Mouse (Mus musculus) CD4-positive, CD25-positive, alpha-beta regulatory T cell, adult 2 months (primary cell): ENCODE measurements at regions not wholly inside any gene's neighbourhood (a gene's known extent, or its start where the extent isn't known, plus 50 kb on each side); places are given as distances from the start of the nearest gene placed in this dataset.

Experiments used
- DNase-seq: peaks from one replicate; pipeline ENCODE4 v3.0.0-alpha.2; 2012; ENCODE audit warnings: low read depth, low spot score

GRCm38 (mm10) chr13:39362536-39362935, 401.9 kb upstream of the Slc35b3 start:
- DNase-seq = no peak

- DNase-seq = no peak
Observed at GRCm38 (mm10) chr13:39351606-39352005, 390.9 kb upstream of the Slc35b3 start.

GRCm38 (mm10) chr13:39350668-39351067, 390.0 kb upstream of the Slc35b3 start:
- no peak for DNase-seq

- DNase-seq = no peak
Observed at GRCm38 (mm10) chr13:39347761-39348160, 387.1 kb upstream of the Slc35b3 start.

- no peak for DNase-seq
Observed at GRCm38 (mm10) chr13:39334874-39335273, 374.2 kb upstream of the Slc35b3 start.

- DNase-seq = no peak
Observed at GRCm38 (mm10) chr13:39329794-39330193, 369.1 kb upstream of the Slc35b3 start.

GRCm38 (mm10) chr13:39326176-39326575, 365.5 kb upstream of the Slc35b3 start:
- no peak for DNase-seq

- no peak for DNase-seq
Observed at GRCm38 (mm10) chr13:39321111-39321510, 360.4 kb upstream of the Slc35b3 start.

- DNase-seq = no peak
Observed at GRCm38 (mm10) chr13:39309758-39310157, 349.1 kb upstream of the Slc35b3 start.

GRCm38 (mm10) chr13:39307845-39308244, 347.2 kb upstream of the Slc35b3 start:
- DNase-seq = no peak

- DNase-seq = no peak
Observed at GRCm38 (mm10) chr13:39306851-39307250, 346.2 kb upstream of the Slc35b3 start.

GRCm38 (mm10) chr13:39297129-39297528, 336.5 kb upstream of the Slc35b3 start:
- no peak for DNase-seq

- DNase-seq = no peak
Observed at GRCm38 (mm10) chr13:39290216-39290960, 329.7 kb upstream of the Slc35b3 start.

GRCm38 (mm10) chr13:39282272-39282671, 321.6 kb upstream of the Slc35b3 start:
- DNase-seq = no peak

GRCm38 (mm10) chr13:39278101-39278500, 317.4 kb upstream of the Slc35b3 start:
- no peak for DNase-seq

- no peak for DNase-seq
Observed at GRCm38 (mm10) chr13:39266024-39266423, 305.3 kb upstream of the Slc35b3 start.

- DNase-seq = no peak
Observed at GRCm38 (mm10) chr13:39256708-39257107, 296.0 kb upstream of the Slc35b3 start.

- no peak for DNase-seq
Observed at GRCm38 (mm10) chr13:39255338-39255737, 294.7 kb upstream of the Slc35b3 start.

- no peak for DNase-seq
Observed at GRCm38 (mm10) chr13:39252591-39252990, 291.9 kb upstream of the Slc35b3 start.

- no peak for DNase-seq
Observed at GRCm38 (mm10) chr13:39250096-39250495, 289.4 kb upstream of the Slc35b3 start.

- no peak for DNase-seq
Observed at GRCm38 (mm10) chr13:39226829-39227228, 266.2 kb upstream of the Slc35b3 start.

GRCm38 (mm10) chr13:39225651-39226050, 265.0 kb upstream of the Slc35b3 start:
- no peak for DNase-seq

GRCm38 (mm10) chr13:39211076-39211475, 250.4 kb upstream of the Slc35b3 start:
- no peak for DNase-seq

- no peak for DNase-seq
Observed at GRCm38 (mm10) chr13:39183715-39184179, 223.1 kb upstream of the Slc35b3 start.
